Mouse (Mus musculus): ENCODE results near the gene Ahr. TPM values are rescaled to one million over a fixed set of nuclear protein-coding genes. Genes with fewer than 3 reads are reported as not detected.

Ahr gene
- polyA plus RNA-seq, 1 experiment from 2014 or later, result 1.9 TPM

- no peaks in the 10 kb centered on the region for H3K4me1 ChIP-seq (replicated peaks; ENCODE audit: control insufficient read depth, insufficient read depth, low read length)
- ATAC-seq, result no peak
- 64% methylated on average over 3 of the region's 3 CpGs for WGBS
- H3K27me3 ChIP-seq (replicated peaks; ENCODE audit: control insufficient read depth, insufficient read depth, low read length), result no peaks in the 10 kb centered on the region
- H3K36me3 ChIP-seq (ENCODE audit: control insufficient read depth, insufficient read depth), result no peaks in the 10 kb centered on the region
- H3K27ac ChIP-seq (ENCODE audit: low read length), result no peak overlapping the region
- H3K9ac ChIP-seq (replicated peaks; ENCODE audit: low read depth, low read length), result no peak overlapping the region
- H3K4me2 ChIP-seq (ENCODE audit: low read length), result no peak overlapping the region
- no peaks in the 10 kb centered on the region for H3K9me3 ChIP-seq (ENCODE audit: control insufficient read depth, low read length)
- no peak overlapping the region for H3K4me3 ChIP-seq (replicated peaks; ENCODE audit: low read length)
Observed at GRCm38 (mm10) chr12:35542836-35543235, 8.0 kb upstream of the Ahr start.

GRCm38 (mm10) chr12:35538843-35539242, 4.0 kb upstream of the Ahr start:
- Histone ChIP-seq H3K4me1 (replicated peaks; ENCODE audit: control insufficient read depth, insufficient read depth, low read length) (peaks cover 7% of the 10 kb centered on the region), H3K9me3 (ENCODE audit: control insufficient read depth, low read length) (no peaks in the 10 kb centered on the region), H3K9ac (replicated peaks; ENCODE audit: low read depth, low read length) (no peak overlapping the region), H3K27ac (ENCODE audit: low read length) (no peak overlapping the region), H3K4me2 (ENCODE audit: low read length) (no peak overlapping the region), H3K4me3 (replicated peaks; ENCODE audit: low read length) (no peak overlapping the region), H3K36me3 (ENCODE audit: control insufficient read depth, insufficient read depth) (no peaks in the 10 kb centered on the region), H3K27me3 (replicated peaks; ENCODE audit: control insufficient read depth, insufficient read depth, low read length) (no peaks in the 10 kb centered on the region; the same call in 1 of the 2 replicates)
- 56% methylated on average over 3 of the region's 3 CpGs for WGBS
- no peak for ATAC-seq

- Histone ChIP-seq H3K27me3 (replicated peaks; ENCODE audit: control insufficient read depth, insufficient read depth, low read length) (no peaks in the 10 kb centered on the region; the same call in 1 of the 2 replicates), H3K9ac (replicated peaks; ENCODE audit: low read depth, low read length) (peak overlapping the region; percentile 74), H3K4me3 (replicated peaks; ENCODE audit: low read length) (peak overlapping the region; percentile 72), H3K4me2 (ENCODE audit: low read length) (peak overlapping the region; percentile 96), H3K27ac (ENCODE audit: low read length) (peak overlapping the region; percentile 47; the same call in 1 of the 2 replicates), H3K4me1 (replicated peaks; ENCODE audit: control insufficient read depth, insufficient read depth, low read length) (peaks cover 7% of the 10 kb centered on the region), H3K9me3 (ENCODE audit: control insufficient read depth, low read length) (no peaks in the 10 kb centered on the region), H3K36me3 (ENCODE audit: control insufficient read depth, insufficient read depth) (no peaks in the 10 kb centered on the region)
- 1% methylated on average over 47 of the region's 49 CpGs for WGBS
- peak; percentile 66 for ATAC-seq
Observed at GRCm38 (mm10) chr12:35534114-35534753, 604 bp downstream of the Ahr start.

- H3K27me3 ChIP-seq (replicated peaks; ENCODE audit: control insufficient read depth, insufficient read depth, low read length), result no peaks in the 10 kb centered on the region; the same call in 1 of the 2 replicates
- peaks cover 7% of the 10 kb centered on the region for H3K4me1 ChIP-seq (replicated peaks; ENCODE audit: control insufficient read depth, insufficient read depth, low read length)
- H3K9me3 ChIP-seq (ENCODE audit: control insufficient read depth, low read length), result no peaks in the 10 kb centered on the region
- no peaks in the 10 kb centered on the region for H3K36me3 ChIP-seq (ENCODE audit: control insufficient read depth, insufficient read depth)
- peak overlapping the region; percentile 96 for H3K4me2 ChIP-seq (ENCODE audit: low read length)
- H3K9ac ChIP-seq (replicated peaks; ENCODE audit: low read depth, low read length), result no peak overlapping the region
- H3K27ac ChIP-seq (ENCODE audit: low read length), result no peak overlapping the region
- peak overlapping the region; percentile 72 for H3K4me3 ChIP-seq (replicated peaks; ENCODE audit: low read length)
- ATAC-seq, result no peak
Observed at GRCm38 (mm10) chr12:35533748-35534113, 1.1 kb downstream of the Ahr start.

- H3K36me3 ChIP-seq (ENCODE audit: control insufficient read depth, insufficient read depth), result no peaks in the 10 kb centered on the region
- H3K9me3 ChIP-seq (ENCODE audit: control insufficient read depth, low read length), result no peaks in the 10 kb centered on the region
- H3K27me3 ChIP-seq (replicated peaks; ENCODE audit: control insufficient read depth, insufficient read depth, low read length), result no peaks in the 10 kb centered on the region; the same call in 1 of the 2 replicates
- peaks cover 7% of the 10 kb centered on the region for H3K4me1 ChIP-seq (replicated peaks; ENCODE audit: control insufficient read depth, insufficient read depth, low read length)
- no peak overlapping the region for H3K4me3 ChIP-seq (replicated peaks; ENCODE audit: low read length)
- H3K4me2 ChIP-seq (ENCODE audit: low read length), result no peak overlapping the region
- WGBS, result 66% methylated on average over 5 of the region's 5 CpGs
- H3K27ac ChIP-seq (ENCODE audit: low read length), result no peak overlapping the region
- ATAC-seq, result no peak
- H3K9ac ChIP-seq (replicated peaks; ENCODE audit: low read depth, low read length), result no peak overlapping the region
Observed at GRCm38 (mm10) chr12:35533133-35533532, 1.7 kb downstream of the Ahr start.

- H3K27me3 ChIP-seq (replicated peaks; ENCODE audit: control insufficient read depth, insufficient read depth, low read length), result no peaks in the 10 kb centered on the region; the same call in 1 of the 2 replicates
- ATAC-seq, result no peak
- no peaks in the 10 kb centered on the region for H3K9me3 ChIP-seq (ENCODE audit: control insufficient read depth, low read length)
- WGBS, result 18% methylated on average over 5 of the region's 5 CpGs
- no peak overlapping the region for H3K27ac ChIP-seq (ENCODE audit: low read length)
- no peaks in the 10 kb centered on the region for H3K36me3 ChIP-seq (ENCODE audit: control insufficient read depth, insufficient read depth)
- no peak overlapping the region for H3K4me2 ChIP-seq (ENCODE audit: low read length)
- H3K4me3 ChIP-seq (replicated peaks; ENCODE audit: low read length), result no peak overlapping the region
- peaks cover 7% of the 10 kb centered on the region for H3K4me1 ChIP-seq (replicated peaks; ENCODE audit: control insufficient read depth, insufficient read depth, low read length)
- no peak overlapping the region for H3K9ac ChIP-seq (replicated peaks; ENCODE audit: low read depth, low read length)
Observed at GRCm38 (mm10) chr12:35532151-35532550, 2.7 kb downstream of the Ahr start.

GRCm38 (mm10) chr12:35530587-35530986, 4.3 kb downstream of the Ahr start:
- Histone ChIP-seq H3K4me2 (ENCODE audit: low read length) (no peak overlapping the region), H3K4me3 (replicated peaks; ENCODE audit: low read length) (no peak overlapping the region), H3K36me3 (ENCODE audit: control insufficient read depth, insufficient read depth) (no peaks in the 10 kb centered on the region), H3K9me3 (ENCODE audit: control insufficient read depth, low read length) (no peaks in the 10 kb centered on the region), H3K27ac (ENCODE audit: low read length) (no peak overlapping the region), H3K4me1 (replicated peaks; ENCODE audit: control insufficient read depth, insufficient read depth, low read length) (peaks cover 7% of the 10 kb centered on the region), H3K9ac (replicated peaks; ENCODE audit: low read depth, low read length) (no peak overlapping the region), H3K27me3 (replicated peaks; ENCODE audit: control insufficient read depth, insufficient read depth, low read length) (no peaks in the 10 kb centered on the region; the same call in 1 of the 2 replicates)
- ATAC-seq, result no peak

- 85% methylated on average over 6 of the region's 6 CpGs for WGBS
- H3K4me3 ChIP-seq (replicated peaks; ENCODE audit: low read length), result no peak overlapping the region
- no peaks in the 10 kb centered on the region for H3K27me3 ChIP-seq (replicated peaks; ENCODE audit: control insufficient read depth, insufficient read depth, low read length)
- H3K9me3 ChIP-seq (ENCODE audit: control insufficient read depth, low read length), result no peaks in the 10 kb centered on the region
- H3K4me1 ChIP-seq (replicated peaks; ENCODE audit: control insufficient read depth, insufficient read depth, low read length), result no peaks in the 10 kb centered on the region
- H3K27ac ChIP-seq (ENCODE audit: low read length), result no peak overlapping the region
- ATAC-seq, result no peak
- no peak overlapping the region for H3K9ac ChIP-seq (replicated peaks; ENCODE audit: low read depth, low read length)
- H3K36me3 ChIP-seq (ENCODE audit: control insufficient read depth, insufficient read depth), result no peaks in the 10 kb centered on the region
- no peak overlapping the region for H3K4me2 ChIP-seq (ENCODE audit: low read length)
Observed at GRCm38 (mm10) chr12:35527429-35527828, 7.4 kb downstream of the Ahr start.

GRCm38 (mm10) chr12:35522585-35523103, 12.2 kb downstream of the Ahr start:
- Histone ChIP-seq H3K27ac (ENCODE audit: low read length) (no peak overlapping the region), H3K4me2 (ENCODE audit: low read length) (no peak overlapping the region), H3K9me3 (ENCODE audit: control insufficient read depth, low read length) (no peaks in the 10 kb centered on the region), H3K4me1 (replicated peaks; ENCODE audit: control insufficient read depth, insufficient read depth, low read length) (no peaks in the 10 kb centered on the region), H3K9ac (replicated peaks; ENCODE audit: low read depth, low read length) (no peak overlapping the region), H3K36me3 (ENCODE audit: control insufficient read depth, insufficient read depth) (no peaks in the 10 kb centered on the region), H3K27me3 (replicated peaks; ENCODE audit: control insufficient read depth, insufficient read depth, low read length) (no peaks in the 10 kb centered on the region), H3K4me3 (replicated peaks; ENCODE audit: low read length) (no peak overlapping the region)
- WGBS, result 95% methylated on average over 9 of the region's 9 CpGs
- no peak for ATAC-seq
